ENCODE assay signal across 16 mouse cellular contexts in genomic region chr17:48326656-48327055, GRCm38 (mm10). TPM values are rescaled to one million over a fixed set of nuclear protein-coding genes. Genes with fewer than 3 reads are reported as not detected.
DNase-seq lines count a peak whose midpoint lies in the region; ATAC-seq lines count a peak whose summit lies in the region.
"Had no signal": no experiment of that assay in that cellular context is flagged by ENCODE, and none has a peak within 500 bp of the region (broad histone marks: within the 10 kb centered on the region; RNA-seq: fewer than 3 reads in every experiment).

No protein-coding gene starts in this region.

- no peak overlapping the region for H3K9ac ChIP-seq in limb, embryonic 15.5 days
- H3K9ac ChIP-seq in hindbrain, embryonic 14.5 days, result no peak overlapping the region
- H3K9ac ChIP-seq in forebrain, embryonic 13.5 days, result no peak overlapping the region
- H3K9ac ChIP-seq: forebrain, embryonic 12.5 days; hindbrain, embryonic 13.5 days; neural tube, embryonic 13.5 days had no signal

- ATAC-seq in limb, embryonic 15.5 days (ENCODE audit: insufficient number of reproducible peaks, low FRiP score, low TSS enrichment, low read depth), result peak; percentile 50; the same call in 1 of the 2 replicates
- ATAC-seq in hindbrain, embryonic 14.5 days (ENCODE audit: low FRiP score), result no peak
- no peak for ATAC-seq in forebrain, embryonic 13.5 days

- no peaks in the 10 kb centered on the region for H3K36me3 ChIP-seq in limb, embryonic 15.5 days
- H3K36me3 ChIP-seq in hindbrain, embryonic 14.5 days (replicated peaks; ENCODE audit: control insufficient read depth, insufficient read depth), result no peaks in the 10 kb centered on the region
- H3K36me3 ChIP-seq in forebrain, embryonic 13.5 days (ENCODE audit: poor library complexity, severe bottlenecking), result no peaks in the 10 kb centered on the region
- H3K36me3 ChIP-seq: forebrain, embryonic 12.5 days; hindbrain, embryonic 13.5 days; neural tube, embryonic 13.5 days had no signal

- peak overlapping the region; percentile 79 for H3K27ac ChIP-seq in limb, embryonic 15.5 days
- no peak overlapping the region for H3K27ac ChIP-seq in hindbrain, embryonic 14.5 days
- no peak overlapping the region for H3K27ac ChIP-seq in forebrain, embryonic 13.5 days
- H3K27ac ChIP-seq: forebrain, embryonic 12.5 days; hindbrain, embryonic 13.5 days; neural tube, embryonic 13.5 days had no signal

- no peaks in the 10 kb centered on the region for H3K27me3 ChIP-seq in limb, embryonic 15.5 days
- H3K27me3 ChIP-seq in hindbrain, embryonic 14.5 days (ENCODE audit: control insufficient read depth, insufficient read depth, low read length), result no peaks in the 10 kb centered on the region
- no peaks in the 10 kb centered on the region for H3K27me3 ChIP-seq in forebrain, embryonic 13.5 days
- H3K27me3 ChIP-seq: forebrain, embryonic 12.5 days; hindbrain, embryonic 13.5 days; neural tube, embryonic 13.5 days had no signal

- peaks cover 6% of the 10 kb centered on the region; the same call in 1 of the 2 replicates for H3K4me1 ChIP-seq in limb, embryonic 15.5 days
- no peaks in the 10 kb centered on the region for H3K4me1 ChIP-seq in hindbrain, embryonic 14.5 days (replicated peaks; ENCODE audit: control insufficient read depth, insufficient read depth, low read length)
- H3K4me1 ChIP-seq in forebrain, embryonic 13.5 days, result no peaks in the 10 kb centered on the region
- H3K4me1 ChIP-seq: forebrain, embryonic 12.5 days; hindbrain, embryonic 13.5 days; neural tube, embryonic 13.5 days had no signal

- H3K4me2 ChIP-seq in limb, embryonic 15.5 days, result no peak overlapping the region
- no peak overlapping the region for H3K4me2 ChIP-seq in hindbrain, embryonic 14.5 days (replicated peaks)
- no peak overlapping the region for H3K4me2 ChIP-seq in forebrain, embryonic 13.5 days
- H3K4me2 ChIP-seq: forebrain, embryonic 12.5 days; hindbrain, embryonic 13.5 days; neural tube, embryonic 13.5 days had no signal

- WGBS in limb, embryonic 15.5 days, result 40% methylated on average over 4 of the region's 4 CpGs
- 83% methylated on average over 4 of the region's 4 CpGs for WGBS in hindbrain, embryonic 14.5 days
- WGBS in forebrain, embryonic 13.5 days, result 86% methylated on average over 4 of the region's 4 CpGs

- H3K4me3 ChIP-seq in limb, embryonic 15.5 days, result no peak overlapping the region
- no peak overlapping the region for H3K4me3 ChIP-seq in hindbrain, embryonic 14.5 days (replicated peaks; ENCODE audit: low read length)
- H3K4me3 ChIP-seq in forebrain, embryonic 13.5 days, result no peak overlapping the region
- H3K4me3 ChIP-seq: forebrain, embryonic 12.5 days; hindbrain, embryonic 13.5 days; neural tube, embryonic 13.5 days had no signal

- DNase-seq in brain, adult 2 months (ENCODE audit: low read depth, low spot score), result peak; percentile 94
- DNase-seq in frontal cortex, adult 2 months (ENCODE audit: extremely low spot score in 1 of 2, low spot score in 1 of 2), result peak; percentile 84 to 91
- peak; percentile 86 for DNase-seq in layer of hippocampus, adult 9-11 months
- DNase-seq in hindbrain, embryonic 14.5 days (ENCODE audit: low spot score), result no peak
- DNase-seq in heart, adult 11 months, result no peak
- DNase-seq in adrenal gland, adult 2 months, result no peak
- DNase-seq: cerebellum, adult 8-10 months; kidney, adult 11 months; liver; lung, adult 2 months had no signal

- no peaks in the 10 kb centered on the region for H3K9me3 ChIP-seq in limb, embryonic 15.5 days
- H3K9me3 ChIP-seq in hindbrain, embryonic 14.5 days (ENCODE audit: control insufficient read depth, low read length), result no peaks in the 10 kb centered on the region
- no peaks in the 10 kb centered on the region for H3K9me3 ChIP-seq in forebrain, embryonic 13.5 days (replicated peaks)
- H3K9me3 ChIP-seq: forebrain, embryonic 12.5 days; hindbrain, embryonic 13.5 days; neural tube, embryonic 13.5 days had no signal

RNA-seq across cellular contexts. Expression of gene B430306N03Rik, which starts 10.7 kb away (rescaled TPM):
- 0.12 and 0.13 TPM in 2 replicates for polyA plus RNA-seq in frontal cortex, adult 2 months (2012; rRNA removed)
- 0.15 and 0.17 TPM in 2 replicates for polyA plus RNA-seq in limb, embryonic 15.5 days (2015; fragmentation: Nextera tagmentation; extraction: Ambion mirVana)
- 0.05 and 0.18 TPM in 2 replicates for polyA plus RNA-seq in hindbrain, embryonic 14.5 days (2014; fragmentation: Nextera tagmentation; extraction: Ambion mirVana)
- polyA plus RNA-seq in forebrain, embryonic 13.5 days (2015; fragmentation: Nextera tagmentation; extraction: Ambion mirVana), result 0.04 TPM in 1 of 2 replicates, not detected in the other
- total RNA-seq in adrenal gland, adult 2 months (2021), result under 1 TPM; 0.14 to 0.43 TPM
- polyA plus RNA-seq in adrenal gland, adult 2 months (2012; rRNA removed), result 0.10 and 0.19 TPM in 2 replicates
- polyA plus RNA-seq: C2C12; forebrain, embryonic 12.5 days had no signal

RNA-seq across cellular contexts. Expression of gene Trem2, which starts 19.5 kb away (rescaled TPM):
- 32.8 and 34.9 TPM in 2 replicates for polyA plus RNA-seq in frontal cortex, adult 2 months (2012; rRNA removed)
- polyA plus RNA-seq in limb, embryonic 15.5 days (2015; fragmentation: Nextera tagmentation; extraction: Ambion mirVana), result 5.5 and 6.9 TPM in 2 replicates
- 4.0 and 4.8 TPM in 2 replicates for polyA plus RNA-seq in hindbrain, embryonic 14.5 days (2014; fragmentation: Nextera tagmentation; extraction: Ambion mirVana)
- polyA plus RNA-seq in forebrain, embryonic 13.5 days (2015; fragmentation: Nextera tagmentation; extraction: Ambion mirVana), result 2.1 and 2.3 TPM in 2 replicates
- 1 to 10 TPM; 3.4 to 5.3 TPM for total RNA-seq in adrenal gland, adult 2 months (2021)
- polyA plus RNA-seq in adrenal gland, adult 2 months (2012; rRNA removed), result 9.4 and 12.2 TPM in 2 replicates
- polyA plus RNA-seq: C2C12 had no signal

RNA-seq across cellular contexts. Expression of gene Treml2, which starts 27.4 kb away (rescaled TPM):
- polyA plus RNA-seq in frontal cortex, adult 2 months (2012; rRNA removed), result 0.29 and 0.32 TPM in 2 replicates
- polyA plus RNA-seq in limb, embryonic 15.5 days (2015; fragmentation: Nextera tagmentation; extraction: Ambion mirVana), result 0.05 and 0.18 TPM in 2 replicates
- 0.09 TPM in 1 of 2 replicates, not detected in the other for polyA plus RNA-seq in hindbrain, embryonic 14.5 days (2014; fragmentation: Nextera tagmentation; extraction: Ambion mirVana)
- polyA plus RNA-seq in forebrain, embryonic 13.5 days (2015; fragmentation: Nextera tagmentation; extraction: Ambion mirVana), result 0.12 TPM in 1 of 2 replicates, not detected in the other
- total RNA-seq in adrenal gland, adult 2 months (2021), result under 1 TPM; 0.20 to 0.38 TPM
- 0.26 and 0.42 TPM in 2 replicates for polyA plus RNA-seq in adrenal gland, adult 2 months (2012; rRNA removed)
- polyA plus RNA-seq: C2C12; neural tube, embryonic 13.5 days had no signal

RNA-seq across cellular contexts. Expression of gene Treml1, which starts 33.1 kb away (rescaled TPM):
- polyA plus RNA-seq in frontal cortex, adult 2 months (2012; rRNA removed), result 0.34 and 0.36 TPM in 2 replicates
- polyA plus RNA-seq in limb, embryonic 15.5 days (2015; fragmentation: Nextera tagmentation; extraction: Ambion mirVana), result 0.48 and 0.83 TPM in 2 replicates
- 0.37 and 0.60 TPM in 2 replicates for polyA plus RNA-seq in hindbrain, embryonic 14.5 days (2014; fragmentation: Nextera tagmentation; extraction: Ambion mirVana)
- polyA plus RNA-seq in forebrain, embryonic 13.5 days (2015; fragmentation: Nextera tagmentation; extraction: Ambion mirVana), result 0.49 and 1.4 TPM in 2 replicates
- under 1 TPM in 1 of 2 experiments, not detected in 1; 0.48 TPM for total RNA-seq in adrenal gland, adult 2 months (2021)
- 0.33 and 0.42 TPM in 2 replicates for polyA plus RNA-seq in adrenal gland, adult 2 months (2012; rRNA removed)
- polyA plus RNA-seq: C2C12 had no signal

Comparison
In these comparisons a context has a peak if more than half of its experiments do, and no peak if none do; other contexts are left out.
1. DNase-seq: peak in brain, adult 2 months (single experiment), frontal cortex, adult 2 months (2 of 2) and layer of hippocampus, adult 9-11 months (single experiment); none in hindbrain, embryonic 14.5 days (single experiment), heart, adult 11 months (single experiment) and adrenal gland, adult 2 months (single experiment).